Mouse (Mus musculus) liver, postnatal 0 days (tissue): ENCODE results near the gene Idi1. TPM values are rescaled to one million over a fixed set of nuclear protein-coding genes. Genes with fewer than 3 reads are reported as not detected.
"Not testable (repeated sequence)": the region's sequence is repeated elsewhere in the genome, so short reads cannot be mapped to it uniquely, and the experiment has no call there.

Experiments used
- ATAC-seq: fragments of 200-750 bp; cut with Nextera tagmentation; 2 replicates; pipeline ENCODE4 v1.8.0; 2017; ENCODE audit warnings: mild to moderate bottlenecking, moderate library complexity
- DNase-seq: peaks from one replicate; pipeline ENCODE4 v3.0.0-alpha.2; 2016
- H3K27ac ChIP-seq: fragments of 300-500 bp; sonication (generic); 2 replicates; pipeline ENCODE4 v1.5.1; 2014; ENCODE audit warnings: antibody characterized with exemption, moderate library complexity, mild to moderate bottlenecking, low read depth
- H3K27me3 ChIP-seq: fragments of 300-500 bp; sonication (generic); 2 replicates; pipeline ENCODE4 v1.6.1; 2014; ENCODE audit warnings: low read length, control low read depth, mixed read lengths; ENCODE audit not compliant: insufficient read depth
- H3K36me3 ChIP-seq: fragments of 300-500 bp; sonication (generic); replicated peaks from 2 replicates; pipeline ENCODE4 v1.6.1; 2014; ENCODE audit warnings: mild to moderate bottlenecking, control low read depth, low read length, moderate library complexity, mixed read lengths; ENCODE audit not compliant: insufficient read depth
- H3K4me1 ChIP-seq: fragments of 300-500 bp; sonication (generic); 2 replicates; pipeline ENCODE4 v1.6.1; 2014; ENCODE audit warnings: antibody characterized with exemption, mild to moderate bottlenecking, control low read depth; ENCODE audit not compliant: insufficient read depth
- H3K4me2 ChIP-seq: fragments of 300-500 bp; sonication (generic); 2 replicates; pipeline ENCODE4 v1.6.1; 2014; ENCODE audit warnings: low read depth, mild to moderate bottlenecking, low read length, moderate library complexity, mixed read lengths
- H3K4me3 ChIP-seq: fragments of 300-500 bp; sonication (generic); 2 replicates; pipeline ENCODE4 v1.5.1; 2014; ENCODE audit warnings: low read depth, low read length
- H3K9ac ChIP-seq: fragments of 300-500 bp; sonication (generic); replicated peaks from 2 replicates; pipeline ENCODE4 v1.6.1; 2014; ENCODE audit warnings: mild to moderate bottlenecking, moderate library complexity
- H3K9me3 ChIP-seq: fragments of 300-500 bp; sonication (generic); 2 replicates; pipeline ENCODE4 v1.6.1; 2016; ENCODE audit warnings: mild to moderate bottlenecking, control low read depth, low read length, mixed read lengths
- CTCF ChIP-seq: sonication (generic); IDR thresholded peaks from 2 replicates; pipeline ENCODE4 v1.5.1; 2016; ENCODE audit warnings: antibody characterized with exemption, low read depth
- EP300 ChIP-seq: IDR thresholded peaks from 2 replicates; pipeline ENCODE4 v1.6.1; 2016; ENCODE audit warnings: antibody characterized with exemption, low read depth, mild to moderate bottlenecking
- WGBS: fragments of 180-500 bp; shearing (Covaris S2); extraction: QIAGEN DNeasy Blood & Tissue Kit; methylation state at CpG from one replicate; pipeline ENCODE4 v1.1.7; 2014; ENCODE audit not compliant: insufficient replicate concordance; 5-methylcytosine and 5-hydroxymethylcytosine counted together
- microRNA-seq: library from miRNA; unstranded; fragments of <30 nt; microRNA quantifications from one replicate; pipeline ENCODE4, GENCODE M21; 2016
- polyA plus RNA-seq: library from polyadenylated mRNA; unstranded; fragments of >200 nt; fragmentation: Nextera tagmentation; extraction: Ambion mirVana; gene quantifications from 2 replicates; pipeline ENCODE4 v1.2.1, GENCODE M21; 2015

Gene Idi1
- polyA plus RNA-seq, 1 experiment from 2014 or later: 35.0 TPM

DNA sequence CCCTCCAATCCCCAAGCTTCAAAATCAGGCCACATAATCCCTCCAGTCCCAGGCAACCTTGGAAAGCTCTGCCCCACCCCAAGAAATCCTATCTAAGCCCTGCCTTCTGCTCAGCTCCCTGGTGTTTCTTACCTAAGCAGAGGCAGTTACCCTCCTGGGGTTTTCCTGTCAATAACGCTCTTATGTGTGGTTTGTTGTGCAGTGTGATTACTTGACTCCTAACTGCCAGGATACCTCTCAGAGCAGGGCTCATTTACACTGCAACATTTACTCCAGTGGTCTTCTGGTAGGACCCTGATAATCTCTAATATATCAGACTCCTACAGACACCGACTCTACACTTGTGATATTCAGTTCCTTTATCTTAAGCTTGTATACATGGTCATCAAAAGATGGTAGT, 48.2 kb downstream of the Idi1 start:
- Histone ChIP-seq H3K9me3 (no peaks in the 10 kb centered on the region), H3K4me2 (no peak overlapping the region), H3K36me3 (no peaks in the 10 kb centered on the region), H3K9ac (no peak overlapping the region), H3K27me3 (no peaks in the 10 kb centered on the region), H3K27ac (no peak overlapping the region), H3K4me3 (no peak overlapping the region), H3K4me1 (no peaks in the 10 kb centered on the region)
- DNase-seq: no peak
- peak; percentile 33 for ATAC-seq
- no peak for TF ChIP-seq CTCF
- 0 out of 2 replicates have a peak, but pooled peaks have one; percentile 43 for TF ChIP-seq EP300
- 24% methylated on average over 2 of the region's 2 CpGs for WGBS

- 70% methylated on average over 6 of the region's 6 CpGs for WGBS
- not testable (repeated sequence) for H3K9ac ChIP-seq, DNase-seq, ATAC-seq, H3K27ac ChIP-seq, H3K4me3 ChIP-seq, H3K4me2 ChIP-seq, H3K36me3 ChIP-seq, H3K9me3 ChIP-seq, H3K4me1 ChIP-seq, H3K27me3 ChIP-seq
These were observed 52.4 kb downstream of the Idi1 start for GRCm38 (mm10) chr13:8937611-8938140.

DNA sequence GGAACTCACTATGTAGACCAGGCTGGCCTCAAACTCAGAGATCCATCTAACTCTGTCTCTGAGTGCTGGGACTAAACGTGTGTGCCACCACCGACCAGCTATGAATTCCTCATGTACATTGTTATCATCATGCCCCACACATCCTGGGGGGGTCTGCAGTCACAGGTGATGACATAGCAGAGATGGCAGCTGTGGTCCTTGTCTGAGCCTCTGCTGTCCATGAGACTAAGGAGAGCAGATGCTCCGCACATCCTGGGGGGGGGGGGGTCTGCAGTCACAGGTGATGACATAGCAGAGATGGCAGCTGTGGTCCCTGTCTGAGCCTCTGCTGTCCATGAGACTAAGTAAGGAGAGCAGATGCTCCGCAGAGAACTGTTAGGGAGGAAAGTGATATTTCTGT, 55.8 kb downstream of the Idi1 start:
- not testable (repeated sequence) for H3K36me3 ChIP-seq, H3K9me3 ChIP-seq, H3K4me2 ChIP-seq, DNase-seq, H3K27me3 ChIP-seq, H3K4me3 ChIP-seq, ATAC-seq, H3K27ac ChIP-seq, H3K9ac ChIP-seq, H3K4me1 ChIP-seq
- 58% methylated on average over 4 of the region's 4 CpGs for WGBS

- H3K9ac ChIP-seq, H3K27ac ChIP-seq, ATAC-seq, H3K4me2 ChIP-seq, H3K9me3 ChIP-seq, H3K36me3 ChIP-seq, H3K4me1 ChIP-seq, H3K4me3 ChIP-seq, DNase-seq, H3K27me3 ChIP-seq: not testable (repeated sequence)
- WGBS: 0% methylated on average over 1 of the region's 5 CpGs
These were observed 56.4 kb downstream of the Idi1 start for GRCm38 (mm10) chr13:8941701-8942100.

Small RNA genes lying within 50 kb of the gene (microRNA-seq; reads per million reads assigned to microRNA genes)
- not detected for gene Gm22750

Other genes with a start within 250 kb of the Idi1 start
- gene Wdr37, start 13.6 kb upstream of the Idi1 start, polyA plus RNA-seq: 5.2 and 5.8 TPM in 2 replicates
- gene Gm9745, start 62.7 kb downstream of the Idi1 start, polyA plus RNA-seq: not detected in 2 replicates
- gene Idi2, start 67.4 kb downstream of the Idi1 start, polyA plus RNA-seq: not detected in 2 replicates
- 35.7 and 38.9 TPM in 2 replicates for gene Gtpbp4, start 110.6 kb downstream of the Idi1 start, polyA plus RNA-seq
- gene Larp4b, start 208.4 kb downstream of the Idi1 start, polyA plus RNA-seq: 17.4 and 20.3 TPM in 2 replicates